8 mouse cellular contexts compared by ENCODE assay signal in the genomic region with DNA sequence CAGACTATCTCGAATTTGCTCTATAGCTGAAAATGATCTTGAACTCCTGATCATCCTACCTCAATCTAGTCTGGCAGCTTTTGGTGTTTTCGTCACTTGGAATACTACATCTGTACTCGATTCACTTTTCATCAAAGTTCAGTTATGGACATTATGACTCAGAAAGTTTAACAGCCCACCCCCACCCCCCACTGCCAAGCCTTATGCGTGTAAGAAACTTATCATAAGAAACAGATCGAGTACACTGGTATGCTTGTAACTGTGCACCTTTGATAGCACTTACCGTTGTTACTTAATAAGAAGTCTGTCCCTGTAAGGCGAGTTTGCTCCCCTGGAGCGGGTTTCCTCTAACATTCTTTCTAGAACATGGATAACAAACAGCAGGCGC. TPM values are rescaled to one million over a fixed set of nuclear protein-coding genes. Genes with fewer than 3 reads are reported as not detected.
A peak's percentile ranks its signal among the peaks of the same experiment; 100 is the strongest.
DNase-seq lines count a peak whose midpoint lies in the region; ATAC-seq and TF ChIP-seq lines count a peak whose summit lies in the region.

No protein-coding gene starts in this region.

- no peaks in the 10 kb centered on the region for H3K27me3 ChIP-seq in kidney, postnatal 0 days (ENCODE audit: insufficient read depth, low read length)
- no peaks in the 10 kb centered on the region for H3K27me3 ChIP-seq in intestine, embryonic 15.5 days (replicated peaks)
- no peaks in the 10 kb centered on the region for H3K27me3 ChIP-seq in midbrain, postnatal 0 days (ENCODE audit: insufficient read depth, low read length)

- H3K4me3 ChIP-seq in kidney, postnatal 0 days (replicated peaks; ENCODE audit: low read depth, low read length) = peak overlapping the region; percentile 85
- H3K4me3 ChIP-seq in intestine, embryonic 15.5 days (replicated peaks) = peak overlapping the region; percentile 98
- peak overlapping the region; percentile 92 for H3K4me3 ChIP-seq in midbrain, postnatal 0 days (ENCODE audit: low read depth, low read length)

- no peaks in the 10 kb centered on the region; the same call in 1 of the 2 replicates for H3K36me3 ChIP-seq in kidney, postnatal 0 days (ENCODE audit: insufficient read depth, low read length)
- peaks cover 1% of the 10 kb centered on the region; the same call in 1 of the 2 replicates for H3K36me3 ChIP-seq in intestine, embryonic 15.5 days
- H3K36me3 ChIP-seq in midbrain, postnatal 0 days (ENCODE audit: insufficient read depth, low read length) = 0 out of 2 replicates have a peak, but pooled peaks cover 5% of the 10 kb centered on the region

- no peak for TF ChIP-seq CTCF in kidney, postnatal 0 days (IDR thresholded peaks at IDR 0.05; ENCODE audit: low read depth)
- TF ChIP-seq CTCF in midbrain, postnatal 0 days (IDR thresholded peaks at IDR 0.05) = no peak

- peak overlapping the region; percentile 72 for H3K4me2 ChIP-seq in kidney, postnatal 0 days (ENCODE audit: low read length)
- peak overlapping the region; percentile 85 for H3K4me2 ChIP-seq in intestine, embryonic 15.5 days (replicated peaks)
- peak overlapping the region; percentile 88 for H3K4me2 ChIP-seq in midbrain, postnatal 0 days (ENCODE audit: low read depth, low read length, poor library complexity, severe bottlenecking)

- peak overlapping the region; percentile 84 for H3K9ac ChIP-seq in kidney, postnatal 0 days (ENCODE audit: low read depth, low read length)
- peak overlapping the region; percentile 97 for H3K9ac ChIP-seq in intestine, embryonic 15.5 days
- peak overlapping the region; percentile 91 for H3K9ac ChIP-seq in midbrain, postnatal 0 days (replicated peaks; ENCODE audit: low read length, poor library complexity, severe bottlenecking)

- H3K27ac ChIP-seq in kidney, postnatal 0 days = peak overlapping the region; percentile 82
- H3K27ac ChIP-seq in intestine, embryonic 15.5 days = peak overlapping the region; percentile 81
- H3K27ac ChIP-seq in midbrain, postnatal 0 days (ENCODE audit: low read depth, low read length) = peak overlapping the region; percentile 40; the same call in 1 of the 2 replicates

- no peak for ATAC-seq in kidney, postnatal 0 days (replicated peaks; ENCODE audit: low FRiP score, low read depth)
- peak; percentile 1 for ATAC-seq in common myeloid progenitor, adult 5-6 weeks (replicated peaks; ENCODE audit: low read depth, poor library complexity, severe bottlenecking)
- ATAC-seq in intestine, embryonic 15.5 days = 0 out of 2 replicates have a peak, but pooled peaks have one; percentile 1
- ATAC-seq in midbrain, postnatal 0 days (ENCODE audit: low FRiP score) = no peak

- no peaks in the 10 kb centered on the region for H3K9me3 ChIP-seq in kidney, postnatal 0 days (replicated peaks; ENCODE audit: low read length)
- no peaks in the 10 kb centered on the region for H3K9me3 ChIP-seq in intestine, embryonic 15.5 days
- no peaks in the 10 kb centered on the region for H3K9me3 ChIP-seq in midbrain, postnatal 0 days (ENCODE audit: low read length)

- no peak for DNase-seq in kidney, postnatal 0 days (ENCODE audit: low spot score)
- DNase-seq in kidney, postnatal 10 days = no peak
- DNase-seq in midbrain, postnatal 0 days (ENCODE audit: low spot score) = no peak
- DNase-seq in embryo, embryonic 10 days (ENCODE audit: low spot score) = no peak
- no peak for DNase-seq in adrenal gland, adult 8-10 months
- DNase-seq in Muller cell, postnatal 12 days (ENCODE audit: inconsistent ontology term) = no peak

- H3K4me1 ChIP-seq in kidney, postnatal 0 days (replicated peaks; ENCODE audit: insufficient read depth, low read length) = peaks cover 13% of the 10 kb centered on the region; the same call in 1 of the 2 replicates
- H3K4me1 ChIP-seq in intestine, embryonic 15.5 days (replicated peaks) = peaks cover 16% of the 10 kb centered on the region
- H3K4me1 ChIP-seq in midbrain, postnatal 0 days (ENCODE audit: insufficient read depth, low read length) = peaks cover 11% of the 10 kb centered on the region

- WGBS in kidney, postnatal 0 days = 29% methylated on average over 9 of the region's 9 CpGs
- 28% methylated on average over 9 of the region's 9 CpGs for WGBS in intestine, embryonic 15.5 days
- WGBS in midbrain, postnatal 0 days = 31% methylated on average over 9 of the region's 9 CpGs

RNA-seq across cellular contexts. Expression of a gene that starts 3.6 kb away (rescaled TPM):
- 13.1 and 16.8 TPM in 2 replicates for polyA plus RNA-seq in kidney, postnatal 0 days (2015; fragmentation: Nextera tagmentation; extraction: Ambion mirVana)
- total RNA-seq in common myeloid progenitor, adult 5-6 weeks (2017) = 22.7 and 35.4 TPM in 2 replicates
- polyA plus RNA-seq in intestine, embryonic 15.5 days (2015; fragmentation: Nextera tagmentation; extraction: Ambion mirVana) = 22.7 and 23.2 TPM in 2 replicates
- total RNA-seq in midbrain, postnatal 0 days (2014; rRNA removed) = 31.1 and 39.8 TPM in 2 replicates
- 28.7 and 31.9 TPM in 2 replicates for polyA plus RNA-seq in midbrain, postnatal 0 days (2015; fragmentation: Nextera tagmentation; extraction: Ambion mirVana)
- total RNA-seq in adrenal gland, adult 8-10 months (2022) = 10 to 100 TPM; 23.1 to 41.9 (median 36.7) TPM

RNA-seq across cellular contexts. Expression of a gene that starts 36.0 kb away (rescaled TPM):
- polyA plus RNA-seq in kidney, postnatal 0 days (2015; fragmentation: Nextera tagmentation; extraction: Ambion mirVana) = 47.9 and 56.2 TPM in 2 replicates
- total RNA-seq in common myeloid progenitor, adult 5-6 weeks (2017) = 82.2 and 90.3 TPM in 2 replicates
- 48.5 and 50.7 TPM in 2 replicates for polyA plus RNA-seq in intestine, embryonic 15.5 days (2015; fragmentation: Nextera tagmentation; extraction: Ambion mirVana)
- 27.5 and 33.5 TPM in 2 replicates for total RNA-seq in midbrain, postnatal 0 days (2014; rRNA removed)
- 37.1 and 41.2 TPM in 2 replicates for polyA plus RNA-seq in midbrain, postnatal 0 days (2015; fragmentation: Nextera tagmentation; extraction: Ambion mirVana)
- 1 to 10 TPM; 2.3 to 9.0 (median 4.8) TPM for total RNA-seq in adrenal gland, adult 8-10 months (2022)

RNA-seq across cellular contexts. Expression of a gene that starts 43.0 kb away (rescaled TPM):
- 102 and 107 TPM in 2 replicates for polyA plus RNA-seq in kidney, postnatal 0 days (2015; fragmentation: Nextera tagmentation; extraction: Ambion mirVana)
- total RNA-seq in common myeloid progenitor, adult 5-6 weeks (2017) = 68.8 and 74.6 TPM in 2 replicates
- 90.4 and 91.7 TPM in 2 replicates for polyA plus RNA-seq in intestine, embryonic 15.5 days (2015; fragmentation: Nextera tagmentation; extraction: Ambion mirVana)
- total RNA-seq in midbrain, postnatal 0 days (2014; rRNA removed) = 37.9 and 43.2 TPM in 2 replicates
- polyA plus RNA-seq in midbrain, postnatal 0 days (2015; fragmentation: Nextera tagmentation; extraction: Ambion mirVana) = 92.7 and 102 TPM in 2 replicates
- total RNA-seq in adrenal gland, adult 8-10 months (2022) = 100 to 1,000 TPM in 1 of 4 experiments, 10 to 100 TPM in 3; 89.6 to 120 (median 94.1) TPM

RNA-seq across cellular contexts. Expression of a gene that starts 43.4 kb away (rescaled TPM):
- 87.8 and 89.3 TPM in 2 replicates for polyA plus RNA-seq in kidney, postnatal 0 days (2015; fragmentation: Nextera tagmentation; extraction: Ambion mirVana)
- 55.8 and 68.1 TPM in 2 replicates for total RNA-seq in common myeloid progenitor, adult 5-6 weeks (2017)
- 86.5 and 92.1 TPM in 2 replicates for polyA plus RNA-seq in intestine, embryonic 15.5 days (2015; fragmentation: Nextera tagmentation; extraction: Ambion mirVana)
- total RNA-seq in midbrain, postnatal 0 days (2014; rRNA removed) = 62.1 and 65.5 TPM in 2 replicates
- 54.1 and 57.0 TPM in 2 replicates for polyA plus RNA-seq in midbrain, postnatal 0 days (2015; fragmentation: Nextera tagmentation; extraction: Ambion mirVana)
- 100 to 1,000 TPM; 107 to 132 (median 117) TPM for total RNA-seq in adrenal gland, adult 8-10 months (2022)

RNA-seq across cellular contexts. Expression of a gene that starts 43.4 kb away (rescaled TPM):
- 20.4 and 21.1 TPM in 2 replicates for polyA plus RNA-seq in kidney, postnatal 0 days (2015; fragmentation: Nextera tagmentation; extraction: Ambion mirVana)
- 0.10 and 0.46 TPM in 2 replicates for total RNA-seq in common myeloid progenitor, adult 5-6 weeks (2017)
- 14.1 and 15.1 TPM in 2 replicates for polyA plus RNA-seq in intestine, embryonic 15.5 days (2015; fragmentation: Nextera tagmentation; extraction: Ambion mirVana)
- total RNA-seq in midbrain, postnatal 0 days (2014; rRNA removed) = 12.0 and 14.2 TPM in 2 replicates
- 4.7 TPM in 2 replicates for polyA plus RNA-seq in midbrain, postnatal 0 days (2015; fragmentation: Nextera tagmentation; extraction: Ambion mirVana)
- 10 to 100 TPM; 10.1 to 16.9 (median 11.1) TPM for total RNA-seq in adrenal gland, adult 8-10 months (2022)

Comparison
In these comparisons a context has a peak if more than half of its experiments do, and no peak if none do; other contexts are left out.
1. ATAC-seq: peak in common myeloid progenitor, adult 5-6 weeks (single experiment) and intestine, embryonic 15.5 days (single experiment); none in kidney, postnatal 0 days (single experiment) and midbrain, postnatal 0 days (single experiment).
2. Peak in every context shown above with its lines, with median percentiles within 50 percentile points of each other: H3K27ac ChIP-seq, H3K4me2 ChIP-seq, H3K4me3 ChIP-seq and H3K9ac ChIP-seq.